Mouse (Mus musculus) right cerebral cortex, adult 18-20 months (tissue): ENCODE results near the gene Lrrtm3.

Experiments used
- DNase-seq: peaks from one replicate; pipeline ENCODE4 v3.0.0; 2022; ENCODE audit warnings: mixed read lengths

Gene Lrrtm3

DNA sequence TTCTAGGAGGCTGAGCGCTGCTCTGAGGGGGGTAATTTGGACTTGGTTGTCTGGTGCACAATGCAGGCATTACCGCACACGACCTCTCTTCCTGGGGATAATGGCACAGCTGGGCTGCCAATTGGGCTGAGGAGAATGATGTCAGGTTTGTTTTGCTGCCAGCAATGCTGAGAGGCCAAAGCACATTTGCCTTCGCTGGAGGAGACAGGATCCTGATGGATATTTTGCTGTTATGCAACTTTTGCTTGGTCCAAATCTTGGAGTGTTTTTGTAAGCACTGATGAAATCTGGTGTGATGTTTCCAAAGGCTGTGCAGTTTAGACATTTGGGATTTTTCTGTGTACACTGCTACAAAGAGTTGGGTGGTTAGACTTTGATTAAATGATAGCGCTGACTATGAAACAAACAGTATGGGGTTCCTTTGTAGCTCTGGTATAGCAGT, 209.6 kb downstream of the Lrrtm3 start:
- peak; percentile 10 for DNase-seq
